Mouse (Mus musculus) ES-Bruce4 (cell line): ENCODE results near the gene Dcaf17.

ENCODE experiments used
- CTCF ChIP-seq: IDR thresholded peaks from one replicate; pipeline ENCODE4 v1.8.1; 2011; ENCODE audit warnings: low read depth, low read length
- POLR2A ChIP-seq: IDR thresholded peaks from one replicate; pipeline ENCODE4 v1.8.1; 2011; ENCODE audit warnings: low read length; ENCODE audit not compliant: insufficient read depth

DNA sequence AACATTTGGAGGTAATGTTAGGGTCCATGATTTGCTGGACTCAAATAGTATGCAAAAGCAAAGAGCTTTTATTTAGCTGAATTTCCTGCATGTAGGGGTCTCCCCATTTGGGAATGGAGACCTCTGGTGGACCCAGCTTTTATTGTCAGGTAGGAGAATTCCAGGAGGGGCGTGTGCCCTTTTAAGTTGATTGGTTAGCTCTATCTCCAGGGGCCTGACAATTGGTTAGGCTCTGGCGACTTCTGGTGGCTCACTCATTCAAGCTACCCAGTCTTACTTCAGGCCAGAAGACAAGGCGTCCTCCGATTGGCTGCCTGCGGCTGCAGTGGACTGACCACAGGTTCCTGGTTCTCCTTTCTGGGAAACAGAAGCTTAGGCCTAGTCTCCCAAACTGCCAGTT, 28.3 kb upstream of the Dcaf17 start:
- no peak for TF ChIP-seq POLR2A
- TF ChIP-seq CTCF, result no peak
